Mouse (Mus musculus) testis, adult 2 months (tissue): Measurements from ENCODE around the gene Acsl5.

Experiments
- CTCF ChIP-seq: fragments of 200-500 bp; IDR thresholded peaks from 2 replicates; pipeline ENCODE4 v1.5.1; 2012; ENCODE audit warnings: low read depth, mild to moderate bottlenecking, inconsistent platforms, low read length, moderate library complexity; ENCODE audit not compliant: control insufficient read depth, insufficient read depth, insufficient replicate concordance
- POLR2A ChIP-seq: fragments of 200-500 bp; IDR thresholded peaks from 2 replicates; pipeline ENCODE4 v1.6.1; 2012; ENCODE audit warnings: low read depth, mild to moderate bottlenecking, inconsistent platforms, low read length, moderate library complexity; ENCODE audit not compliant: control insufficient read depth

- TF ChIP-seq CTCF: no peak
- no peak for TF ChIP-seq POLR2A
Observed at GRCm38 (mm10) chr19:55241186-55241645, 10.5 kb upstream of the Acsl5 start, which contains the start of gene Gucy2g.
